Mouse (Mus musculus) thymus, postnatal 0 days (tissue): Measurements from ENCODE around the gene Rassf7. TPM values are rescaled to one million over a fixed set of nuclear protein-coding genes. Genes with fewer than 3 reads are reported as not detected.
"Not testable (repeated sequence)": the region's sequence is repeated elsewhere in the genome, so short reads cannot be mapped to it uniquely, and the experiment has no call there.

Experiments
- DNase-seq: peaks from one replicate; pipeline ENCODE4 v3.0.0-alpha.2; 2015; ENCODE audit warnings: low spot score
- polyA plus RNA-seq: library from polyadenylated mRNA; unstranded; fragments of >200 nt; fragmentation: Nextera tagmentation; extraction: Ambion mirVana; gene quantifications from 2 replicates; pipeline ENCODE4 v1.2.1, GENCODE M21; 2015

The Rassf7 gene
- polyA plus RNA-seq, 1 experiment from 2014 or later, result 20.6 TPM

- no peak for DNase-seq
Measured at GRCm38 (mm10) chr7:141222126-141222467, 6.4 kb downstream of the Rassf7 start.

- no peak for DNase-seq
Measured at GRCm38 (mm10) chr7:141222696-141223215, 7.1 kb downstream of the Rassf7 start.

GRCm38 (mm10) chr7:141226535-141226934 lies 10.9 kb downstream of the Rassf7 start:
- no peak for DNase-seq

GRCm38 (mm10) chr7:141227796-141228195 lies 12.1 kb downstream of the Rassf7 start:
- no peak for DNase-seq

- DNase-seq, result peak; percentile 93
Measured at GRCm38 (mm10) chr7:141228279-141229067, 12.8 kb downstream of the Rassf7 start, which contains the start of gene Phrf1. Gene Phrf1, plus strand, starts transcription at chr7:141228784.

- no peak for DNase-seq
Measured at GRCm38 (mm10) chr7:141229702-141230101, 14.0 kb downstream of the Rassf7 start.

- no peak for DNase-seq
Measured at GRCm38 (mm10) chr7:141230570-141230969, 14.9 kb downstream of the Rassf7 start.

- DNase-seq, result no peak
Measured at GRCm38 (mm10) chr7:141231111-141231510, 15.5 kb downstream of the Rassf7 start.

GRCm38 (mm10) chr7:141231551-141231950 lies 15.9 kb downstream of the Rassf7 start:
- DNase-seq, result no peak

GRCm38 (mm10) chr7:141250486-141250885 lies 34.8 kb downstream of the Rassf7 start:
- DNase-seq, result not testable (repeated sequence)

- DNase-seq, result no peak
Measured at GRCm38 (mm10) chr7:141256159-141256558, 40.5 kb downstream of the Rassf7 start.

GRCm38 (mm10) chr7:141261480-141261879 lies 45.8 kb downstream of the Rassf7 start:
- no peak for DNase-seq

GRCm38 (mm10) chr7:141263640-141264039 lies 48.0 kb downstream of the Rassf7 start:
- no peak for DNase-seq

- no peak for DNase-seq
Measured at GRCm38 (mm10) chr7:141264041-141264700, 48.5 kb downstream of the Rassf7 start.

GRCm38 (mm10) chr7:141264761-141265410 lies 49.2 kb downstream of the Rassf7 start:
- peak; percentile 74 for DNase-seq

- peak; percentile 25 for DNase-seq
Measured at GRCm38 (mm10) chr7:141265411-141265738, 49.7 kb downstream of the Rassf7 start.

- peak; percentile 78 for DNase-seq
Measured at GRCm38 (mm10) chr7:141265739-141266561, 50.3 kb downstream of the Rassf7 start, which contains the start of gene Irf7. Gene Irf7, minus strand, starts transcription at chr7:141266481.
